Mouse (Mus musculus) adrenal gland, postnatal 0 days (tissue): ENCODE results near the gene Xdh. TPM values are rescaled to one million over a fixed set of nuclear protein-coding genes. Genes with fewer than 3 reads are reported as not detected.

ENCODE experiments used
- polyA plus RNA-seq: library from polyadenylated mRNA; unstranded; fragments of >200 nt; fragmentation: Nextera tagmentation; extraction: Ambion mirVana; gene quantifications from 2 replicates; pipeline ENCODE4 v1.2.1, GENCODE M21; 2015

The Xdh gene
- polyA plus RNA-seq: 18.2 and 43.2 TPM in 2 replicates

DNA sequence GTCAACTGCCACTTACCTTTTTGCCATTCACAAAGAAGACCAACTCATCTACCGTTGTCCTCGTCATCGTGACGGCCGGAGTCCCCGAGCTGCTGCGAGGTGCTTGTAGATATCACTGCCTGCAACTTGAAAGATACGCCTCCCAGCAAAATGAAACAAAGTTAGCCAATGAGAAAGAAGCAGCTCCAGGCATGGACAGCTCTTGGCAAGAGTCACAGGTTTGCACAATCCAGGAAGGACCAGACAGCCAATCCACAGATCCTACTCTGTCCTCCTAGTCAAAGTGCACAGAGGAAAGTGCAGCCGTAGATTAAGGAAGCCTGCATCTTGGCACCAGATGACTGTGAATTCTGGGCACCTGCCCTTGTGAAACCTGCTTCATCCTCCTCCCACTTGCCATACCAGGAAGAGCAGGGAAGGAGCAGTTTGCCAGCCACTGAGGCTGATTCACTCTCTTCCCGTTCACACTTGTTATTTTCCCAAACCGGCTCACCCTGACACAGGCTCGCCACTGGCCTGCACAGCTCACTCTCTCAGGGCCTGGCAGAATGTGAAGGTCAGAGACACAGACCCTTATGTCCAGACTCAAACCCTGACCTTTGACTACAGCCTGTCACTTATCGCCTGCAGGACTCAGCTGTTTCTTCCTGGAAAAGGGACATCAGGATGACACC lies at the start of gene Xdh:
Gene Xdh, minus strand, starts transcription at position 135 of the 674 bp plus-strand sequence.

Other genes starting within 250 kb of the Xdh start
- 0.88 and 1.8 TPM in 2 replicates for gene Galnt14, start 239.7 kb downstream of the Xdh start, polyA plus RNA-seq
- gene Ehd3, start 146.1 kb downstream of the Xdh start, polyA plus RNA-seq: 24.6 and 46.9 TPM in 2 replicates
- 6.8 and 12.9 TPM in 2 replicates for gene Srd5a2, start 97.7 kb upstream of the Xdh start, polyA plus RNA-seq